Mouse (Mus musculus) embryonic facial prominence, embryonic 15.5 days (tissue): ENCODE data around the gene Optn. TPM values are rescaled to one million over a fixed set of nuclear protein-coding genes. Genes with fewer than 3 reads are reported as not detected.
"Not testable (repeated sequence)": the region's sequence is repeated elsewhere in the genome, so short reads cannot be mapped to it uniquely, and the experiment has no call there.

ENCODE experiments used
- ATAC-seq: fragments of 200-750 bp; cut with Nextera tagmentation; 2 replicates; pipeline ENCODE4 v1.8.0; 2017; ENCODE audit warnings: low read depth, moderate TSS enrichment; ENCODE audit not compliant: insufficient number of reproducible peaks, low FRiP score, low TSS enrichment
- H3K27ac ChIP-seq: fragments of 300-500 bp; sonication (generic); replicated peaks from 2 replicates; pipeline ENCODE4 v1.5.1; 2015; ENCODE audit warnings: mild to moderate bottlenecking, inconsistent platforms
- H3K27me3 ChIP-seq: fragments of 300-500 bp; sonication (generic); 2 replicates; pipeline ENCODE4 v1.6.1; 2015; ENCODE audit warnings: inconsistent platforms
- H3K36me3 ChIP-seq: fragments of 300-500 bp; sonication (generic); 2 replicates; pipeline ENCODE4 v1.6.1; 2015; ENCODE audit warnings: mild to moderate bottlenecking, inconsistent platforms
- H3K4me1 ChIP-seq: fragments of 300-500 bp; sonication (generic); 2 replicates; pipeline ENCODE4 v1.6.1; 2015; ENCODE audit warnings: inconsistent platforms
- H3K4me2 ChIP-seq: fragments of 300-500 bp; sonication (generic); replicated peaks from 2 replicates; pipeline ENCODE4 v1.6.1; 2015; ENCODE audit warnings: mild to moderate bottlenecking, inconsistent platforms
- H3K4me3 ChIP-seq: fragments of 300-500 bp; sonication (generic); replicated peaks from 2 replicates; pipeline ENCODE4 v1.5.1; 2015; ENCODE audit warnings: mild to moderate bottlenecking, inconsistent platforms
- H3K9ac ChIP-seq: fragments of 300-500 bp; sonication (generic); 2 replicates; pipeline ENCODE4 v1.6.1; 2015; ENCODE audit warnings: inconsistent platforms
- H3K9me3 ChIP-seq: fragments of 300-500 bp; sonication (generic); replicated peaks from 2 replicates; pipeline ENCODE4 v1.6.1; 2016; ENCODE audit warnings: inconsistent platforms
- WGBS: fragments of 180-500 bp; shearing (Covaris S2); methylation state at CpG from one replicate; pipeline ENCODE4 v1.1.7; 2015; 5-methylcytosine and 5-hydroxymethylcytosine counted together
- polyA plus RNA-seq: library from polyadenylated mRNA; unstranded; fragments of >200 nt; fragmentation: Nextera tagmentation; extraction: Ambion mirVana; gene quantifications from 2 replicates; pipeline ENCODE4 v1.2.1, GENCODE M21; 2015

Gene Optn
- polyA plus RNA-seq: 7.6 and 8.7 TPM in 2 replicates

DNA sequence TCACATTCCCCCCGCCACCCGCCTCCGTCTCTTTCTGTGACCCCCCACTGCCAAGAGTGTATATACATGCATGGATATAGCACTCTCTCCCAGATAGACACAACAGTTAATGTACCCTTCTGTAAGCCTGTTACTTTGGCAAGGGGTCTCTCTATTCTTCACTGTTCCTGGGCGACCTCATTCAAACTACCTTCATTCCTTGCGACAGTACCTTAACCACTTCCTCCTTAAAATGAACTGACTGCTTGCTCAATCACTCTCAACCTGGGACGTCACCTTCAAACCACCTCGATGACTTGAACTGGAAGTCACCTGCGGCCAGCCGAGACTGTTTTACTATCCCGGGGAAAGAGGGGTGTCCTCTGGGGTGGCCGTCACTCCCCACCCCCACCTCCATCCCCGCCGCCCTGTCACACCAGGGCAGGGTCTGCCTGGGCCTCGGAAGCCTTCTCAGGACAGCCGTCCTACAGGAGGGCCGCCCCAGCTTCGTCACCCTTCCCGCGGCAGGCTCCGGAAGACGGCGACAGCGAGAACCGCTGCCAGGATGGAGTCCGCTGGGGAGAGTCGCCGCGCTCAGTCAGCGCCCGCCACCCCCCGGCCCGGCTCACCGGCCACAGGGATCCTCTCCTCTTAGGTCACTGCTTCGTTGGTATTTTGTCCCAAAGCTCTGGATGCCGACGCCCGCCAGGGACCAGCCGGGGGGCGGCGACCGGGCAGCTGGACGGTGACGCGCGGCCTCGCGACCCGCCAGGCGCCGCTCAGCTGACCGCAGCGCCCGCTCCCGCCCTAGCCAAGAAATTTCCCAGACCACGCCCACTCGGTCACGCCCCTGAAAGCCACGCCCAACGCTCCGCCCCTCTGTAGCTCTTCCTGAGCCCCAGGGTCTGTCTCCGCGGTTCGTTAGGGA, at the start of gene Optn:
Gene Optn (minus strand): TSS at position 753 of the 907 bp plus-strand sequence.
- Histone ChIP-seq H3K4me1 (peaks cover 20% of the 10 kb centered on the region), H3K27ac (no peak within 1 kb of the TSS), H3K27me3 (no peaks in the 10 kb centered on the region; the same call in 1 of the 2 replicates), H3K36me3 (no peaks in the 10 kb centered on the region), H3K4me2 (peak within 1 kb of the TSS; percentile 95), H3K9ac (peak within 1 kb of the TSS; percentile 44), H3K9me3 (no peaks in the 10 kb centered on the region), H3K4me3 (peak within 1 kb of the TSS; percentile 67)
- ATAC-seq: peak; percentile 91
- WGBS: 2% methylated on average over 63 of the region's 63 CpGs

GRCm38 (mm10) chr2:5112785-5113291, 49.0 kb upstream of the Optn start:
- peak; percentile 58 for ATAC-seq
- no peaks in the 10 kb centered on the region for H3K27me3 ChIP-seq
- no peak overlapping the region for H3K4me3 ChIP-seq
- WGBS: 8% methylated on average over 8 of the region's 8 CpGs
- H3K27ac ChIP-seq: peak overlapping the region; percentile 83
- no peak overlapping the region for H3K9ac ChIP-seq
- H3K4me2 ChIP-seq: no peak overlapping the region
- peaks cover 25% of the 10 kb centered on the region for H3K4me1 ChIP-seq
- no peaks in the 10 kb centered on the region for H3K36me3 ChIP-seq
- H3K9me3 ChIP-seq: no peaks in the 10 kb centered on the region

- no peak overlapping the region for H3K27ac ChIP-seq
- no peak overlapping the region for H3K9ac ChIP-seq
- no peaks in the 10 kb centered on the region for H3K36me3 ChIP-seq
- no peak overlapping the region for H3K4me2 ChIP-seq
- ATAC-seq: 0 out of 2 replicates have a peak, but pooled peaks have one; percentile 45
- H3K4me3 ChIP-seq: no peak overlapping the region
- H3K9me3 ChIP-seq: 0 out of 2 replicates have a peak, but pooled peaks cover 4% of the 10 kb centered on the region
- 56% methylated on average over 1 of the region's 1 CpGs for WGBS
- peaks cover 20% of the 10 kb centered on the region for H3K4me1 ChIP-seq
- H3K27me3 ChIP-seq: no peaks in the 10 kb centered on the region
Measured at GRCm38 (mm10) chr2:5102891-5103290, 39.0 kb upstream of the Optn start.

DNA sequence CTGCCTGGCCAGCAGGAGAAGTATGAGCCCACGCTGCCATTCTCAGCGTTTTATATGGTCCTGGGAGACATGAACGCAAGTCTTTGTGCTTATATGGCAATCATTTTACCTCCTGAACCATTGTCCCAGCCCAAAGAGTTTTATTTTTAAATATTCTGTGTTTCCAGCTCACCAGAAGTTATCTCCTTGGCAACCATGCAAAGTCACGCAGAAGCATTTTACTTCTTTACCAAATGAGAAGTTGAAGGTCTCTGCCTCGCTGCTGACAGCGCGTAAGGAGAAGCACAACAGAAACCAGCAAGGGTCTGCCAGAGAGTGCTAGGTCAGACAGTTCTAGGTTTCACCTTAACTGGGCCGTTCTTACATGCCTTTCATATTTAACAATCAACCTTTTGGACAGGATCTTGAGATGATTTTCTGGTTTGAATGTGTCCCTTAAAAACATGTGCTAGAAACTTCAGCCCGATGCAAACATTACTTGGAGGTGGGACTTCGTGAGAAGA, 37.9 kb upstream of the Optn start:
- Histone ChIP-seq H3K27ac (no peak overlapping the region), H3K27me3 (no peaks in the 10 kb centered on the region), H3K4me3 (no peak overlapping the region), H3K36me3 (no peaks in the 10 kb centered on the region), H3K4me1 (peaks cover 23% of the 10 kb centered on the region), H3K4me2 (no peak overlapping the region), H3K9ac (no peak overlapping the region), H3K9me3 (no peaks in the 10 kb centered on the region)
- WGBS: 72% methylated on average over 10 of the region's 10 CpGs
- no peak for ATAC-seq

- peak; percentile 76 for ATAC-seq
Measured at GRCm38 (mm10) chr2:5099176-5099575, 35.3 kb upstream of the Optn start.

GRCm38 (mm10) chr2:5097786-5098445, 34.1 kb upstream of the Optn start:
- no peaks in the 10 kb centered on the region for H3K9me3 ChIP-seq
- H3K4me3 ChIP-seq: no peak overlapping the region; the same call in 1 of the 2 replicates
- no peaks in the 10 kb centered on the region for H3K36me3 ChIP-seq
- 22% methylated on average over 20 of the region's 20 CpGs for WGBS
- no peaks in the 10 kb centered on the region for H3K27me3 ChIP-seq
- ATAC-seq: no peak; the same call in 1 of the 2 replicates
- H3K4me1 ChIP-seq: peaks cover 26% of the 10 kb centered on the region
- H3K9ac ChIP-seq: no peak overlapping the region
- H3K27ac ChIP-seq: 0 out of 2 replicates have a peak overlapping the region, but pooled peaks have one; percentile 7
- H3K4me2 ChIP-seq: peak overlapping the region; percentile 41

More at GRCm38 (mm10) chr2:5099176-5099575, 35.3 kb upstream of the Optn start:
- Histone ChIP-seq H3K27me3 (no peaks in the 10 kb centered on the region), H3K4me1 (peaks cover 26% of the 10 kb centered on the region), H3K9me3 (no peaks in the 10 kb centered on the region), H3K9ac (no peak overlapping the region), H3K4me2 (no peak overlapping the region), H3K4me3 (no peak overlapping the region), H3K27ac (peak overlapping the region; percentile 70), H3K36me3 (no peaks in the 10 kb centered on the region)
- 29% methylated on average over 6 of the region's 6 CpGs for WGBS

- peaks cover 23% of the 10 kb centered on the region for H3K4me1 ChIP-seq
- no peaks in the 10 kb centered on the region for H3K36me3 ChIP-seq
- 6% methylated on average over 1 of the region's 1 CpGs for WGBS
- H3K9ac ChIP-seq: no peak overlapping the region
- H3K4me3 ChIP-seq: no peak overlapping the region
- no peak overlapping the region for H3K27ac ChIP-seq
- no peaks in the 10 kb centered on the region for H3K27me3 ChIP-seq
- H3K4me2 ChIP-seq: no peak overlapping the region
- ATAC-seq: no peak
- no peaks in the 10 kb centered on the region for H3K9me3 ChIP-seq
Measured at GRCm38 (mm10) chr2:5095316-5095715, 31.5 kb upstream of the Optn start.

DNA sequence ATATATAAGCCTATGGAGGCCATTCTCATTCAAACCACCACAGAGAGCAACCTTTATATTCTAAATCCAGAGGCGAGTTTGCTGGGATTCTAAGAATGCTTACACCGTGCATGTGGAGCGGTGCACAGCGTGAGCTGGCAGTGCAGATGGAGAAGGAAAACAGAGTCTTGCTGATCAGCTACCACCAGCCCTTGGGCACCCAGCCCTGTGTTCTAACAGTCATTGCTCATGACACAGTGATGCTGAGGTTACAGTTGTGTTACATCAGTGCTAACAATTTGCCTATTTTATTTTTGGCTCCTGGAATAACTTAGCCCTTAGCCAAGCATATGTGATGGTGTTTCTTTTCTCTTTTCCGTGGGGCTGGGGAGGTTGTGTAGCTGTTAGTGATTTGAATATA, 31.0 kb upstream of the Optn start:
- WGBS: 73% methylated on average over 5 of the region's 5 CpGs
- H3K9me3 ChIP-seq: no peaks in the 10 kb centered on the region
- no peak for ATAC-seq
- H3K4me1 ChIP-seq: peaks cover 21% of the 10 kb centered on the region
- H3K4me3 ChIP-seq: no peak overlapping the region
- no peak overlapping the region for H3K9ac ChIP-seq
- H3K36me3 ChIP-seq: no peaks in the 10 kb centered on the region
- H3K4me2 ChIP-seq: no peak overlapping the region
- no peak overlapping the region for H3K27ac ChIP-seq
- H3K27me3 ChIP-seq: no peaks in the 10 kb centered on the region

DNA sequence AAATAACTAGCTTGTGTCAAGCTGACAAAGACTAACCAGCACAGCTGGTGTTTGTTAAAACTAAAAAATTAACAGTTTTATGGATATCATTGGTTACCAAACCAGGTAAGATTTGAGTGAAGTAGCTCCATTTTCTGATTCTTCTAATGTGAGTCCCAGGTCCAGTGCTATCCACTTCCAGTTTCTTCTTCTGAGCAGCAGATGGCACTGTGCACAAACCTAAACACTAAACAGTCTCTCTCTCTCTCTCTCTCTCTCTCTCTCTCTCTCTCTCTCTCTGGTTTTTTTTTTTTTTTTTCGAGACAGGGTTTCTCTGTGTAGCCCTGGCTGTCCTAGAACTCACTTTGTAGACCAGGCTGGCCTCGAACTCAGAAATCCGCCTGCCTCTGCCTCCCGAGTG, 26.5 kb upstream of the Optn start:
- H3K27me3 ChIP-seq, H3K27ac ChIP-seq, ATAC-seq, H3K4me1 ChIP-seq, H3K4me3 ChIP-seq, H3K9me3 ChIP-seq, H3K9ac ChIP-seq, H3K36me3 ChIP-seq, H3K4me2 ChIP-seq: not testable (repeated sequence)
- 68% methylated on average over 4 of the region's 4 CpGs for WGBS

- Histone ChIP-seq H3K9ac (no peak overlapping the region), H3K27ac (no peak overlapping the region), H3K4me1 (no peaks in the 10 kb centered on the region), H3K4me3 (no peak overlapping the region), H3K4me2 (no peak overlapping the region), H3K9me3 (no peaks in the 10 kb centered on the region), H3K36me3 (no peaks in the 10 kb centered on the region), H3K27me3 (no peaks in the 10 kb centered on the region)
- WGBS: 78% methylated on average over 3 of the region's 3 CpGs
- no peak for ATAC-seq
Measured at GRCm38 (mm10) chr2:5087667-5088066, 23.8 kb upstream of the Optn start.

DNA sequence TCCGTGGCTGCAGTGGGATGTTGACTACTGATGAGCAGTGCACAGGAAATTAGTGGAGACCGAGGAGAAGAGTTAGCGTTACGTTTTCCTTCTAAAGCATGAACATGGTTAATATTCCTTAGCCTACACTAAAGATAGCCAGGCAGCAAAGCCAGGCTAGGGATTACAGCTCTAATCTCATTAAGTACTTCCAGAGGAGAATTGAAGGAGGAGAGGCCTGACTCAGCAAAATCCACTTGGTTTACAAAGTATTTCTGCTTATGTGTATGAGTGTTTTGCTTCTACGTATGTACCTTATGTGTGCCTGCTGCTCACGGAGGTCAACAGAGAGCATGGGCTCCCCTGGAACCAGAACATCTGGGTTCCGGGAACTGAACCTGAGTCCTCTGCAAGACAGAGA, 19.9 kb upstream of the Optn start:
- no peak overlapping the region for H3K27ac ChIP-seq
- no peak overlapping the region for H3K9ac ChIP-seq
- no peaks in the 10 kb centered on the region for H3K27me3 ChIP-seq
- H3K4me2 ChIP-seq: no peak overlapping the region
- ATAC-seq: no peak
- no peaks in the 10 kb centered on the region for H3K9me3 ChIP-seq
- 78% methylated on average over 7 of the region's 7 CpGs for WGBS
- H3K4me1 ChIP-seq: peaks cover 9% of the 10 kb centered on the region; the same call in 1 of the 2 replicates
- H3K4me3 ChIP-seq: no peak overlapping the region
- H3K36me3 ChIP-seq: no peaks in the 10 kb centered on the region
